Mouse (Mus musculus) liver, embryonic 14.5 days (tissue): ENCODE results near the gene Hhat. TPM values are rescaled to one million over a fixed set of nuclear protein-coding genes. Genes with fewer than 3 reads are reported as not detected.

ENCODE experiments used
- ATAC-seq: fragments of 200-750 bp; cut with Nextera tagmentation; 2 replicates; pipeline ENCODE4 v1.8.0; 2017; ENCODE audit warnings: moderate number of reproducible peaks, mild to moderate bottlenecking, moderate library complexity; ENCODE audit not compliant: insufficient read depth
- DNase-seq, 3 experiments: peaks; one replicate each; pipeline ENCODE4 v3.0.0-alpha.2; 2012 to 2013; ENCODE audit warnings: low read depth in 3 of 3, low spot score in 3 of 3
- H3K27ac ChIP-seq: fragments of 300-500 bp; sonication (generic); 2 replicates; pipeline ENCODE4 v1.5.1; 2014; ENCODE audit warnings: moderate library complexity, mild to moderate bottlenecking, control low read depth, inconsistent platforms
- H3K27me3 ChIP-seq: fragments of 300-500 bp; sonication (generic); 2 replicates; pipeline ENCODE4 v1.6.1; 2014; ENCODE audit warnings: mild to moderate bottlenecking, low read length, moderate library complexity; ENCODE audit not compliant: control insufficient read depth, insufficient read depth
- H3K36me3 ChIP-seq: fragments of 300-500 bp; sonication (generic); replicated peaks from 2 replicates; pipeline ENCODE4 v1.6.1; 2014; ENCODE audit warnings: low read depth; ENCODE audit not compliant: control insufficient read depth, insufficient read depth
- H3K4me1 ChIP-seq, 2 experiments: fragments of 200-500 bp in 1 of 2; fragments of 300-500 bp in 1 of 2; sonication (generic) in 1 of 2; replicated peaks; 2 replicates each; pipeline ENCODE4 v1.6.1; 2012 to 2014; ENCODE audit warnings: antibody characterized with exemption in 1 of 2, inconsistent platforms in 1 of 2, low read length in 1 of 2; ENCODE audit not compliant: control insufficient read depth in 2 of 2, insufficient read depth in 2 of 2
- H3K4me2 ChIP-seq: fragments of 300-500 bp; sonication (generic); 2 replicates; pipeline ENCODE4 v1.6.1; 2014; ENCODE audit warnings: low read depth, mild to moderate bottlenecking, control low read depth, moderate library complexity
- H3K4me3 ChIP-seq, 2 experiments: fragments of 200-500 bp in 1 of 2; fragments of 300-500 bp in 1 of 2; sonication (generic) in 1 of 2; 2 replicates each; pipeline ENCODE4 v1.5.1; 2012 to 2014; ENCODE audit warnings: low read depth in 2 of 2, low read length in 2 of 2, mild to moderate bottlenecking in 2 of 2, control low read depth in 1 of 2, inconsistent platforms in 1 of 2, moderate library complexity in 1 of 2; ENCODE audit not compliant: insufficient read depth in 1 of 2
- H3K9ac ChIP-seq: fragments of 300-500 bp; sonication (generic); replicated peaks from 2 replicates; pipeline ENCODE4 v1.6.1; 2014; ENCODE audit warnings: mild to moderate bottlenecking, control low read depth, moderate library complexity
- H3K9me3 ChIP-seq: fragments of 300-500 bp; sonication (generic); 2 replicates; pipeline ENCODE4 v1.6.1; 2016; ENCODE audit warnings: low read length, mixed read lengths; ENCODE audit not compliant: control insufficient read depth
- CTCF ChIP-seq: IDR thresholded peaks from 2 replicates; pipeline ENCODE4 v1.5.1; 2016; ENCODE audit warnings: antibody characterized with exemption, low read depth, control low read depth
- EP300 ChIP-seq: IDR thresholded peaks from 2 replicates; pipeline ENCODE4 v1.6.1; 2016; ENCODE audit warnings: antibody characterized with exemption, low read depth
- WGBS: fragments of 180-500 bp; shearing (Covaris S2); extraction: QIAGEN DNeasy Blood & Tissue Kit; methylation state at CpG from one replicate; pipeline ENCODE4 v1.1.7; 2014; ENCODE audit not compliant: insufficient replicate concordance; 5-methylcytosine and 5-hydroxymethylcytosine counted together
- polyA plus RNA-seq, 2 experiments: library from polyadenylated mRNA; depleted of rRNA in 1 of 2; stranded (reverse) in 1 of 2; unstranded in 1 of 2; fragments of >200 nt; fragmentation: Nextera tagmentation in 1 of 2; extraction: Ambion mirVana in 1 of 2; gene quantifications; 2 replicates each; pipeline versions ENCODE4 v1.2.1 to v1.2.3; 2012 to 2014

The Hhat gene
- polyA plus RNA-seq, 2 experiments, result 0.73 to 1.4 TPM

DNA sequence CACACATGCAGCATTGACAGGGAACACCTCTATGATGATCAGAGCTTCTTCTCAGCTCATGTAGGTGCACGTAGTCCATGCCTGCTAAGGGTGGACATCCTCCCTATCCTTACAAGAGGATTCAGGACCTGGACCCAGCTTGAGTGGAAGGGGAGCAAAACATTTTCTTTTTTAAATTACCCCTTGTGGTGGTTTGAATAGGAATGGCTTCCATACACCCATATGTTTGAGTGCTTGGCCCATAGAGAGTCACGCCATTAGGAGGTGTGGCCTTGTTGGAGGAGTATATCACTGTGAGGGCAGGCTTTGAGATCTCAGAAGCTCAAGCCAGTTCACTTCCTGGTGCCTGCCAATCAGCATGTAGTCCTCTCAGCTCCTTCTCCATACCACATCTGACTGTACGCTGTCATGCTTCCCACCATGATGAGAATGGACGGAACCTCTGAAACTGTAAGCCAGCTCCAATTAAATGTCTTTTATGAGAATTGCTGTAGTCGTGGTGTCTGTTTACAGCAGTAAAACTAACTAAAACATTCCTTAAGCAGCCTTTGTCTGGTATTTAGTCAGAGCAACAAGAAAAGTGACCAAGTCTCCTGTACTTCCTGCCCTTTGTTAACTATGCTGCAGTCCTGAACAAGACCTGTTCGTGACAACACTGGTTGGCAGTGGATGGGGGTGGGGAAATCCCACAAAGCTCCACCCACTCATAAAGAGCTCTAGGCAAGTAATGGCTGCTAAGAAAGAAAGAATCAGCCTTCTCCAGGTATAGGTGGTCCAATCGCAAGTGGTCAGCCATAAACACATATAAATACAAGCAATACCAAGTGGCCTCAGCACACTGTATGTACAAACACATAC is 28.4 kb downstream of the Hhat start:
- ATAC-seq, result no peak
- 59% methylated on average over 7 of the region's 7 CpGs for WGBS
- no peak overlapping the region for H3K4me3 ChIP-seq
- TF ChIP-seq EP300 (no peak), CTCF (no peak)
- H3K9ac ChIP-seq, result no peak overlapping the region
- no peaks in the 10 kb centered on the region for H3K27me3 ChIP-seq
- H3K36me3 ChIP-seq, result no peaks in the 10 kb centered on the region
- no peak overlapping the region for H3K4me2 ChIP-seq
- no peak for DNase-seq
- H3K27ac ChIP-seq, result no peak overlapping the region
- no peaks in the 10 kb centered on the region for H3K4me1 ChIP-seq
- H3K9me3 ChIP-seq, result no peaks in the 10 kb centered on the region

- ATAC-seq (no peak), DNase-seq (no peak)
- TF ChIP-seq EP300 (no peak), CTCF (no peak)
- Histone ChIP-seq H3K4me1 (no peaks in the 10 kb centered on the region), H3K4me2 (no peak overlapping the region), H3K27ac (no peak overlapping the region), H3K27me3 (no peaks in the 10 kb centered on the region), H3K9ac (no peak overlapping the region), H3K4me3 (no peak overlapping the region), H3K36me3 (no peaks in the 10 kb centered on the region), H3K9me3 (no peaks in the 10 kb centered on the region)
- 73% methylated on average over 2 of the region's 2 CpGs for WGBS
These were observed 29.1 kb downstream of the Hhat start for GRCm38 (mm10) chr1:192741896-192742295.

DNA sequence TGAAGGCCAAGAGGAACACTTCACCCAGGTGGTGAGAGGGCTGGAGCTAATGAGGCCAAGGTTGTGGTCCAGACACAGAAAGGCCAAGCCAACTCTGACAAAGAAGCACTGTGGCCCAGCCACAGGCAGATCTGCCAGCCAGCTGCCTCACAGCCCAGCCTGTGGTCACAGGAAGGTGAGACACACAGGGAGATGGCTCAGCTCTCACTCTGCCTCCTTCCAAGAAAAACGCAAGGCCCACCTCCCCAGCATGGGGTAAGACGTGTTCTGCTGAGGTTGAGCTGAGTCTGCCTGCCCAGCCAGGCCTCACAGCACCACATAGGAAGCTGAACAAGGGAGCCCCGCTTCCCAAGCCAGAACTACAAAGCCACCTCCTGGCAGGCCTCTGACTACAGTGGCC is 34.5 kb downstream of the Hhat start:
- no peak for TF ChIP-seq CTCF
- no peak for TF ChIP-seq EP300
- DNase-seq (no peak), ATAC-seq (no peak)
- H3K9ac ChIP-seq, result no peak overlapping the region
- H3K9me3 ChIP-seq, result no peaks in the 10 kb centered on the region
- no peaks in the 10 kb centered on the region for H3K27me3 ChIP-seq
- H3K4me3 ChIP-seq, result no peak overlapping the region
- H3K4me1 ChIP-seq, result no peaks in the 10 kb centered on the region
- whole genome bisulfite sequencing, result 51% methylated on average over 3 of the region's 3 CpGs
- H3K36me3 ChIP-seq, result no peaks in the 10 kb centered on the region
- no peak overlapping the region for H3K4me2 ChIP-seq
- H3K27ac ChIP-seq, result no peak overlapping the region

GRCm38 (mm10) chr1:192736002-192736426 is 35.0 kb downstream of the Hhat start:
- ATAC-seq, result no peak

DNA sequence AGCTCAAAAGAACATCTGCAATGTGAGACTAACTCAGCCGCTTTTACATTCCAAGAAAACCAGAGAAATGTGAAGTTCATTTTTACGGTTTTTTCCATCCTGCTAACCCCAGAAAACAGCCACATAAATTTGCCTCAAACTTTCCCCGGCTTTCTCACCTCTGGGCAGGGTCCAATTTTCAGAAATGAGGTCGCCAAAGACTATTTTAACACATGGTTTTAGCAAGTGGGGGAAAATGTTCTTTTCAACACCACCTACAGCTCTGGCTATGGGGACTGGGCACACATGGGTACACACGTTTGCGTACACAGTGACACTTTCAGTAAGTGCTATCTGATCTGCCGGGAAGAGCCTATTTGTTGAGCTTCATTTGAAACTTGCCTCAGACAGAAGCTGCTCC is 40.5 kb downstream of the Hhat start:
- TF ChIP-seq CTCF (no peak), EP300 (no peak)
- no peaks in the 10 kb centered on the region for H3K9me3 ChIP-seq
- DNase-seq, result no peak
- no peak overlapping the region for H3K9ac ChIP-seq
- no peak overlapping the region for H3K4me2 ChIP-seq
- no peaks in the 10 kb centered on the region for H3K27me3 ChIP-seq
- no peak overlapping the region for H3K27ac ChIP-seq
- ATAC-seq, result no peak
- WGBS, result 59% methylated on average over 7 of the region's 7 CpGs
- no peak overlapping the region for H3K4me3 ChIP-seq
- no peaks in the 10 kb centered on the region for H3K36me3 ChIP-seq
- H3K4me1 ChIP-seq, result no peaks in the 10 kb centered on the region

More at GRCm38 (mm10) chr1:192736002-192736426, 35.0 kb downstream of the Hhat start:
- no peaks in the 10 kb centered on the region for H3K36me3 ChIP-seq
- no peak overlapping the region for H3K4me3 ChIP-seq
- no peak overlapping the region for H3K27ac ChIP-seq
- no peak overlapping the region for H3K4me2 ChIP-seq
- no peaks in the 10 kb centered on the region for H3K27me3 ChIP-seq
- no peak for DNase-seq
- TF ChIP-seq CTCF, result no peak
- no peak for TF ChIP-seq EP300
- WGBS, result 48% methylated on average over 9 of the region's 9 CpGs
- no peaks in the 10 kb centered on the region for H3K4me1 ChIP-seq
- no peak overlapping the region for H3K9ac ChIP-seq
- no peaks in the 10 kb centered on the region for H3K9me3 ChIP-seq
